Mouse (Mus musculus): ENCODE data around the gene Cnot2. TPM values are rescaled to one million over a fixed set of nuclear protein-coding genes. Genes with fewer than 3 reads are reported as not detected.
"Not testable (repeated sequence)": the region's sequence is repeated elsewhere in the genome, so short reads cannot be mapped to it uniquely, and the experiment has no call there.

Cnot2 gene
- 102 and 104 TPM in 2 replicates for polyA plus RNA-seq (2015; fragmentation: Nextera tagmentation; extraction: Ambion mirVana)

GRCm38 (mm10) chr10:116581369-116581718 is at the start of gene Cnot2:
Gene Cnot2 (minus strand): TSS chr10:116581511.
- H3K4me3 ChIP-seq (replicated peaks), result peak within 1 kb of the TSS; percentile 82
- under 1% methylated on average over 47 of the region's 47 CpGs for WGBS
- H3K27me3 ChIP-seq, result no peaks in the 10 kb centered on the region
- peak within 1 kb of the TSS; percentile 99 for H3K27ac ChIP-seq
- ATAC-seq (replicated peaks; ENCODE audit: low FRiP score), result peak; percentile 89
- H3K9me3 ChIP-seq (replicated peaks), result no peaks in the 10 kb centered on the region
- peak within 1 kb of the TSS; percentile 68 for H3K4me2 ChIP-seq
- peaks cover 6% of the 10 kb centered on the region; the same call in 1 of the 2 replicates for H3K36me3 ChIP-seq
- peak within 1 kb of the TSS; percentile 82 for H3K9ac ChIP-seq
- H3K4me1 ChIP-seq, result peaks cover 10% of the 10 kb centered on the region

DNA sequence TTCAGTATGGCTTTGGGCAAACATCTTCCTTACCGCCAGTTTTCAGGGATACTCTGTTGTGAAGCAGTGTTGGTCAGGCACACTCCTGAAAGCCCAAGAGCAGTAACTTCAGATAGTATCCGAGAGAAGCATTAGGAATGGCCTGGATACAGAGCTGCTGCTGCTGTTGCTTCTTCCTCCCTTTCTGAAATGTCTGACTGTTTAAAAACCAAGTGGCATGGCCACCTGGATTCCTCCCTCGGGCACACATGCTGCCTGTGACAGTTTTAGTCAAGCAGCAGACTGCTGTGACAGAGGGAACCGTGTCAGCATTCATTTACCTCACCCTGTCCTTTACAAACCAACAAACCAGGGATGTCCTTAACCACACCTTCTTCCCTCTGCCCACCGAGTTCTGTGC is 47.6 kb upstream of the Cnot2 start:
- no peak overlapping the region for H3K4me3 ChIP-seq (replicated peaks)
- H3K36me3 ChIP-seq, result no peaks in the 10 kb centered on the region
- no peaks in the 10 kb centered on the region for H3K4me1 ChIP-seq
- 79% methylated on average over 5 of the region's 5 CpGs for WGBS
- no peak overlapping the region for H3K9ac ChIP-seq
- H3K27me3 ChIP-seq, result no peaks in the 10 kb centered on the region
- no peak for ATAC-seq (replicated peaks; ENCODE audit: low FRiP score)
- no peak overlapping the region for H3K4me2 ChIP-seq
- no peaks in the 10 kb centered on the region for H3K9me3 ChIP-seq (replicated peaks)
- H3K27ac ChIP-seq, result no peak overlapping the region

DNA sequence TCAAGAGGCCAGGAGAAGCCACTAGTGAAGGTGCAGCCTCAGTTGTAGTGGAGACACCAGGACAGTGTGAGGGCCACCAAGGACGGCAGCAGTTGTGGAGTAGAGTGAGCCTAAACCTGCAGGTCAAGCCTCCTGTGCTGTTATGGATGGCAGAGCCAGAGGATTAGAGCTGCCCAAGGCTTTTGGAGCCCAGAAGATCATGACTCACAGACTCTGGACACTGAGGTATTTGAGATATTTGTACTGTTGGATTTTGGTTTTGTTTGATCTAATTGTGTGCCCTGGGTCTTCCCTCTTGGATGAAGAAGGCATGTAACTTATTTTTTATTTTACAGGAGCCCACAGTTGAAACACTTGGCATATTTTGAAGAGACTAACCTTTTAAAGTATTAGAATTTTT is 44.7 kb upstream of the Cnot2 start:
- Histone ChIP-seq H3K9me3 (replicated peaks) (peaks cover 4% of the 10 kb centered on the region; the same call in 1 of the 2 replicates), H3K4me1 (no peaks in the 10 kb centered on the region), H3K9ac (no peak overlapping the region), H3K4me3 (replicated peaks) (no peak overlapping the region), H3K27ac (no peak overlapping the region), H3K4me2 (no peak overlapping the region), H3K27me3 (no peaks in the 10 kb centered on the region), H3K36me3 (no peaks in the 10 kb centered on the region)
- WGBS, result 100% methylated on average over 1 of the region's 1 CpGs
- ATAC-seq (replicated peaks; ENCODE audit: low FRiP score), result no peak

GRCm38 (mm10) chr10:116613250-116613649 is 31.9 kb upstream of the Cnot2 start:
- 91% methylated on average over 9 of the region's 10 CpGs for WGBS
- not testable (repeated sequence) for H3K4me1 ChIP-seq; H3K36me3 ChIP-seq; H3K9ac ChIP-seq; H3K4me3 ChIP-seq (replicated peaks); ATAC-seq (replicated peaks; ENCODE audit: low FRiP score); H3K9me3 ChIP-seq (replicated peaks); H3K27me3 ChIP-seq; H3K27ac ChIP-seq; H3K4me2 ChIP-seq

DNA sequence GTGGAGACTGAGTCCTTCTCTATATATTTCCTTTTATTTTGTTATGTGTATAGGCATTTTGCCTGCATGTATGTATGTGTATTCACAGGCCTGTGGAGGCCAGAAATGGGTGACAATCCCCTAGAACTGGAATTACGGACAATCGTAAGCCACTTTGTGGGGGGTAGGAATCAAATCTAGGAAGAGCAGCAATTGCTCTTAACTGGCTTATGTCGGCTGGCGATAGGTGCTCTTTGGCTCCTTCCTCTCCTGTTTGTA is 23.5 kb upstream of the Cnot2 start:
- H3K4me1 ChIP-seq, result no peaks in the 10 kb centered on the region
- H3K36me3 ChIP-seq, result no peaks in the 10 kb centered on the region
- no peaks in the 10 kb centered on the region for H3K27me3 ChIP-seq
- H3K9ac ChIP-seq, result no peak overlapping the region
- no peak for ATAC-seq (replicated peaks; ENCODE audit: low FRiP score)
- no peaks in the 10 kb centered on the region for H3K9me3 ChIP-seq (replicated peaks)
- no peak overlapping the region for H3K4me3 ChIP-seq (replicated peaks)
- no peak overlapping the region for H3K4me2 ChIP-seq
- WGBS, result 95% methylated on average over 4 of the region's 4 CpGs
- H3K27ac ChIP-seq, result no peak overlapping the region

- no peak for ATAC-seq (replicated peaks; ENCODE audit: low FRiP score)
- H3K36me3 ChIP-seq, result no peaks in the 10 kb centered on the region
- no peak overlapping the region for H3K4me3 ChIP-seq (replicated peaks)
- no peak overlapping the region for H3K9ac ChIP-seq
- H3K4me1 ChIP-seq, result no peaks in the 10 kb centered on the region
- no peaks in the 10 kb centered on the region for H3K9me3 ChIP-seq (replicated peaks)
- H3K27ac ChIP-seq, result no peak overlapping the region
- WGBS, result 81% methylated on average over 6 of the region's 6 CpGs
- no peak overlapping the region for H3K4me2 ChIP-seq
- no peaks in the 10 kb centered on the region for H3K27me3 ChIP-seq
Measured at GRCm38 (mm10) chr10:116604081-116604904, 23.0 kb upstream of the Cnot2 start.

DNA sequence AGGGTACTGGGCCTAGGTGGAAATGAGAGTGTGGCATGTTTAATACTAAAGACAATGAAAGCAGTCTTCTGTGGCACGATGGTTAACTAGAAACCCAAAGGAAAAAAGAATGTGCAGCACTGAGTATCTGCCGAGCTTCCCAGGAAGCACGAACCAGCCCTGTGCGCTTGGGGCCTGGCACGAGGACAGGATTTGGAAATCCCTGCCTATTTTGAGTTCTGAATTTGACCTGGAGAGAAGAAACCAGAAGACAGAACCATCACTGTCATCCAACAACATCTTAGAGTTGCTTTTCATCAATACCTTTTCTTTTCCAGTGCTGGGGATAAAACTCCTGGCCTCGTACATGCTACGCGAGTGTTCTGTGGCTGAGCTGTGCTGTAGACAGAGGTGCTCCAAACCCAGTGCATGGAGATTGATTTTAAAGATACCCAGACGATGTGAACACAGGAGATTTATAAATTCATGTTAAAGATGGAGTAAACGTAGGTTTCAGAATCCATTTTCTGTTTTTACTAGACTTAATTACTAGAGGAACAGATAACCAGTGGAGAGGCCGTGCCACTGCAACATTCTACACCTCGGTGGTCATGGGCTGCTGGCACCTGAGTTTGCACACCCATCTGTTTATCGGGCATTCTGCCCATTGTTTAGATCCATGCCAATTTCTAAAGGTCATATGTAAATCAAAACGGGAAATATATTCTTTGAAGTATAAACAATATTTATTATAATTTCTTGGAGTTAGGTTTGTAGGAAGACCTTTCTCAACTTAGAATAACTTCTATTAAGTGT is 17.9 kb upstream of the Cnot2 start:
- Histone ChIP-seq H3K4me2 (no peak overlapping the region), H3K36me3 (no peaks in the 10 kb centered on the region), H3K9me3 (replicated peaks) (no peaks in the 10 kb centered on the region), H3K9ac (no peak overlapping the region), H3K4me3 (replicated peaks) (no peak overlapping the region), H3K27me3 (no peaks in the 10 kb centered on the region), H3K27ac (no peak overlapping the region), H3K4me1 (no peaks in the 10 kb centered on the region)
- no peak for ATAC-seq (replicated peaks; ENCODE audit: low FRiP score)
- WGBS, result 87% methylated on average over 14 of the region's 14 CpGs

DNA sequence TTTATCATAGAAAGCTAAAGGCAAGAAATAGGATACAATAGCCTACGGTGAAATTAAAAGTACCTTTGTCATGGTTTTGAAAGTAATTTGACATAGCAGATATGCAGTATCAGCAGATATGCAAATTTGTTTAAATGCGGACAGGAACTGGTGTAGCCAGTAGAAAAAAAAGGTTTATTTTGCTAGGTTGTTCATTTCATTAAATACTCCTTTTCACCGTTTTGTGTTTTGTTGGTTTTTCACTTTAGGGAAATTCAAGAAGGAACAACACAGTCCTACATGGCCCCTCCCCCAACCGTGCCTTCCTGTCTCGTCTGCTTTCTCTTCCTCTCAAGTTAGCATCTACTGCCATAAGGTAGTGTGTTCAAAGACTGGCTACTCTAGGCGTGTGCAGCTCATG is 1.4 kb upstream of the Cnot2 start:
- peak overlapping the region; percentile 82 for H3K4me3 ChIP-seq (replicated peaks)
- no peak overlapping the region for H3K27ac ChIP-seq
- peaks cover 6% of the 10 kb centered on the region; the same call in 1 of the 2 replicates for H3K36me3 ChIP-seq
- no peak for ATAC-seq (replicated peaks; ENCODE audit: low FRiP score)
- 20% methylated on average over 6 of the region's 6 CpGs for WGBS
- no peaks in the 10 kb centered on the region for H3K27me3 ChIP-seq
- H3K9me3 ChIP-seq (replicated peaks), result no peaks in the 10 kb centered on the region
- H3K9ac ChIP-seq, result no peak overlapping the region
- H3K4me2 ChIP-seq, result peak overlapping the region; percentile 68
- H3K4me1 ChIP-seq, result peaks cover 10% of the 10 kb centered on the region

DNA sequence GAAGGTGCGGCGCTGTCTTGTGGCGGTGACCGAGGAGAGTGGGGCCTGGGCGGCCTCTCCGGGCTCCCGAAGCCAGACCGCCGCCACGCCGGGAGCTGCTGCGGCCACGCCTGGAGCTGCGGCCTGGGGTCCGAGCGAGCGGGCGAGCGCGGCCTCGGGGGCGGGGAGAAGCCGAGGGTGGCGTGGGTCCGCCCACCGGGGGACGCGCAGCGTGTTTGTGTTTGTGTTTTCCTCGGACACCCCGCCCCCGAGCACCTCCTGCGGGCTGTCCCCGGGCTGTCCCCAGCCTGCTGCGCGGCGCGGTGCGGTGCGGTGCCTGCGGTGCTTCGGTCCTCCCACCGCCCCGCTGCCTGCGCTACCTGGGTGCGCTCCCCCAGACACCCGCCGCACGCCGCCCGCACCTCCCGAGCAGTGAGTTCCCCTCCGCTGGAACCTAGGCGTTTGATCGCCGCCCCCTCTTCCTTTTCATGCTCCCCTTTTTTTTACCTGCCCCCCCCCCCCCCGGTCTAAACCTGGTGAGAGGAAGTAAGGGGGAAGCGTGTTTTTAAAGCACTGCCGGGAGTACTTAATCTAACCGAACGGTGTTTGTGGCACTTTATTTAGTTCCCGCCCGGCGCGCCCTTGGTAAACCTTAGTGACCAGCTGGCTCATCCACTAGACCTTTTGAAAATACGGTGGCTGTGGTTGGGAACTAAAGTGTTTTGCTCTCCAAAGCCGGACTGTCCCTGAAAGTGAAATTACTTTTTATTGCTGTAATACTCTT is 589 bp upstream of the Cnot2 start:
- under 1% methylated on average over 66 of the region's 67 CpGs for WGBS
- H3K9ac ChIP-seq, result peak overlapping the region; percentile 82
- peak overlapping the region; percentile 82 for H3K4me3 ChIP-seq (replicated peaks)
- peak overlapping the region; percentile 99 for H3K27ac ChIP-seq
- H3K4me1 ChIP-seq, result peaks cover 10% of the 10 kb centered on the region
- H3K9me3 ChIP-seq (replicated peaks), result no peaks in the 10 kb centered on the region
- peak overlapping the region; percentile 68 for H3K4me2 ChIP-seq
- peaks cover 6% of the 10 kb centered on the region; the same call in 1 of the 2 replicates for H3K36me3 ChIP-seq
- no peaks in the 10 kb centered on the region for H3K27me3 ChIP-seq
- ATAC-seq (replicated peaks; ENCODE audit: low FRiP score), result peak; percentile 91

DNA sequence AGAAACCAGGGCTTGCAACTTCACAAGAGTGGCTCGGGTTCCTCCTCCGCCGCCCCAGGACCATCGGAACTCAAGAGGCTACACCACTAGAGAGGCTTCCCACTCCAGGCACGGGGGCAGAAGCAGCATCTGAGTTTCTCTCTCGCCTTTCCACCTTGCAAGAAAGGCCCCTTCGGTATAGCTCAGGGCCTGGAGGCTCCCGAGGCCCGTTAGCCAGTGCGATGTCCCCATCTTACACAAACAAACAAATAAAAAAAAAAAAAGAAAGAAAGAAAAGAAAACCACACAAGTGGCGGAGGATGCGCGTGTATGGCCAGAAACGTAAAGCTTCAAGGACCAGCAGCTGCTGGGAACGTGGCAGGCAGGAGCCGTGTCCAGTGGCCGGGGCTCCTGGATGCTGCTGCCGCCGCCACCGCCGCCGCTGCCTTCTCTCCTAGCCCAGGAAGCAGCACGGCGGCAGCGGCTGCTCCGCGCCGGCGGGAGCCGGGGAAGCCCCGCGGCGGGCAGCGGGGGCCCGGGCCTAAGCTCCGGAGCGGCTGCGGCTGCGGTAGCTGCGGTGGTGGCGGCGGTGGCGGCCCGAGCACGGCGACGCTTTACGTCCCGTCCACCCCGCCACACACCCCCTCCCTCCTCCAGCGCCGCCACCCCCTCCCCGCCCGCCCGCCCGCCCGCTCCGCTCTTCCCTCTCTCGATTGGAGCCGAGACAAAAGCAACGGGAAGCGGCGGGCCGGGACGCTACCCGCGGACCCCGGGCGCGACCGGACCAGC is 536 bp downstream of the Cnot2 start:
- Histone ChIP-seq H3K9ac (peak overlapping the region; percentile 82), H3K4me2 (peak overlapping the region; percentile 68), H3K27me3 (no peaks in the 10 kb centered on the region), H3K27ac (peak overlapping the region; percentile 99), H3K4me1 (peaks cover 10% of the 10 kb centered on the region), H3K4me3 (replicated peaks) (peak overlapping the region; percentile 82), H3K9me3 (replicated peaks) (no peaks in the 10 kb centered on the region), H3K36me3 (peaks cover 6% of the 10 kb centered on the region; the same call in 1 of the 2 replicates)
- under 1% methylated on average over 50 of the region's 71 CpGs for WGBS
- ATAC-seq (replicated peaks; ENCODE audit: low FRiP score), result peak; percentile 80

DNA sequence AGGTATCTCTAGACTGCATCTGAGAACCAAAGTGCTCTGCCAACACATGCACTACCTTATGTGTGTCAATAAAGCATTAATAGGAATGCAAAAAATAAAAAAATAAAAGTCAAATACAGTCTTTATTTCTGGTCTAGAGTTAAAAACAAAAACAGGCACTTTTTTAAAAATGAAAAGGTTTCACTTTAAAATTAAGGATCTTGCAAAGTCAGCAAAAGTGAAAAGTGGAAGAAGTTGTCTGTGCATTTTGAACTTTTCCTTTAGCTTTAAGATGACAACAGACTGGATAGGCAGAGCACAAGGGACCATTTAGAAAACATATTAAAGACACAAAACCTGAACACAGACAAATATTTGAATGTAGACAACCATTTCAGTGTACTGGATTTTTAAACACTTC is 1.8 kb downstream of the Cnot2 start:
- ATAC-seq (replicated peaks; ENCODE audit: low FRiP score), result no peak
- no peak overlapping the region for H3K27ac ChIP-seq
- peak overlapping the region; percentile 82; the same call in 1 of the 2 replicates for H3K4me3 ChIP-seq (replicated peaks)
- H3K4me1 ChIP-seq, result peaks cover 10% of the 10 kb centered on the region
- peaks cover 2% of the 10 kb centered on the region; the same call in 1 of the 2 replicates for H3K36me3 ChIP-seq
- H3K9ac ChIP-seq, result 0 out of 2 replicates have a peak overlapping the region, but pooled peaks have one; percentile 4
- no peaks in the 10 kb centered on the region for H3K9me3 ChIP-seq (replicated peaks)
- no peaks in the 10 kb centered on the region for H3K27me3 ChIP-seq
- peak overlapping the region; percentile 66 for H3K4me2 ChIP-seq
